Mouse (Mus musculus): Measurements from ENCODE around the gene Fbxl15.

Gene Fbxl15

GRCm38 (mm10) chr19:46308706-46309435 is 19.1 kb upstream of the Fbxl15 start:
- DNase-seq (ENCODE audit: low spot score in 2 of 2) = peak; percentile 73 to 82

DNA sequence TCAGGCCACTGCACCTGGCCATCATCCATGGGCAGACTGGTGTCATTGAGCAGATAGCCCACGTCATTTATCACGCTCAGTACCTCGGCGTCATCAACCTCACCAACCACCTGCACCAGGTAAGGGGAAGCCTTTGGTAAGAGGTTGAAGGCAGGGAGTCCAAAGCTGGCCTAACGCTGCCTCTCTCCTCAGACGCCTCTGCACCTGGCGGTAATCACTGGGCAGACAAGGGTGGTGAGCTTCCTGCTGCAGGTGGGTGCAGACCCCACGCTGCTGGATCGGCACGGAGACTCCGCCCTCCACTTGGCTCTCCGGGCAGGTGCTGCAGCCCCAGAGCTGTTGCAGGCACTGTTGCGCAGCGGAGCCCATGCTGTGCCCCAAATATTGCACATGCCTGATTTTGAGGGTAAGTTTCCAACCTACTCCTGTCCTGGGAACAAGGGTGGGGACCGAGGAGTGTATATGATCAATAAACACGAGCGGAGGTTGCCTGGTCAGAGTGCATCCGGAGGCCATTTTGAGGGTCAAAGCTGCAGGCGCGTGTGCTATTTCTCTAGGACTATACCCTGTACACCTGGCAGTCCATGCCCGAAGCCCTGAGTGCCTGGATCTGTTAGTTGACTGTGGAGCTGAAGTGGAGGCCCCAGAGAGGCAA is 18.2 kb upstream of the Fbxl15 start:
- no peak for DNase-seq (ENCODE audit: low spot score in 2 of 2)

DNA sequence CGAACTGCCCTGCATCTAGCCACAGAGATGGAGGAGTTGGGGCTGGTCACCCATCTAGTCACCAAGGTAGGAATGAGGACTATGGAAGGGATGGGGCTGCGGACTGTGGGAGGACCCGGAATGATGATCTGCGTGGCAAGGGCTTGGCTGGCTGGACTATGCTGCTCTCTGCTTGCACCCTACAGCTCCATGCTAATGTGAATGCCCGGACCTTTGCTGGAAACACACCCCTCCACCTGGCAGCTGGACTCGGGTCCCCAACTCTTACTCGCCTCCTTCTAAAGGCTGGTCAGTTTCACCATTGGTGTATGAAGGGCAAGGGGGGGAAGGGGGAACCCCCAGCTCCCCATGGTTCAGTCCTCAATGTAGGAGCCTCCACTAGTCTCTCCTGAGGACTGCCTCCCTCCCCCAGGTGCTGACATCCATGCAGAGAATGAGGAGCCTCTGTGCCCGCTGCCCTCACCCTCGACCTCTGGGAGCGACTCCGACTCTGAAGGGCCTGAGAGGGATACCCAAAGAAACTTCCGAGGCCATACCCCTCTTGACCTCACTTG is 17.6 kb upstream of the Fbxl15 start:
- DNase-seq (ENCODE audit: low spot score in 2 of 2) = no peak

GRCm38 (mm10) chr19:46311341-46311740 is 16.6 kb upstream of the Fbxl15 start:
- DNase-seq (ENCODE audit: low spot score in 2 of 2) = no peak

GRCm38 (mm10) chr19:46312566-46312965 is 15.4 kb upstream of the Fbxl15 start:
- DNase-seq (ENCODE audit: low spot score in 2 of 2) = peak in 1 of 2 experiments; percentile 2

DNA sequence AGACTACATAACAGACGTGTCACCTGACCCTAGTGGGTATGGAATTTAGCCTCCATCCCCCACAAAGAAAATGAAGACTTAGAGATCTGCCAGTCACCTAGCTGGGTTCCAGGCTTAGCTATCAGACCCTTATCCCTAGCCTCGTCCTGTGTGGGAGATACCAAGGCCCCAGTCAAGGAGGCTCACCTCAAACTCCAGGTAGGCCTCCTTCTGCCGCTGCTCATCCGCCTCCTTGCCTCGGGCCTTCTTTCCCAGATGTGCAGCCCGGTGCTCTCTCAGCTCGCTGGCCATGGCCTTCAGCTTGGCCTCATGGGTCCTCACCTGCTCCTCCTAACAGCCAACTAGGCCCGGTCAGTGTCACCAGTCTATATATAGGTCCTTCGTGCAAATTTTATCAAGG is 14.9 kb upstream of the Fbxl15 start:
- DNase-seq (ENCODE audit: low spot score in 2 of 2) = no peak

GRCm38 (mm10) chr19:46313591-46313990 is 14.4 kb upstream of the Fbxl15 start:
- peak in 1 of 2 experiments; percentile 1 for DNase-seq (ENCODE audit: low spot score in 2 of 2)

DNA sequence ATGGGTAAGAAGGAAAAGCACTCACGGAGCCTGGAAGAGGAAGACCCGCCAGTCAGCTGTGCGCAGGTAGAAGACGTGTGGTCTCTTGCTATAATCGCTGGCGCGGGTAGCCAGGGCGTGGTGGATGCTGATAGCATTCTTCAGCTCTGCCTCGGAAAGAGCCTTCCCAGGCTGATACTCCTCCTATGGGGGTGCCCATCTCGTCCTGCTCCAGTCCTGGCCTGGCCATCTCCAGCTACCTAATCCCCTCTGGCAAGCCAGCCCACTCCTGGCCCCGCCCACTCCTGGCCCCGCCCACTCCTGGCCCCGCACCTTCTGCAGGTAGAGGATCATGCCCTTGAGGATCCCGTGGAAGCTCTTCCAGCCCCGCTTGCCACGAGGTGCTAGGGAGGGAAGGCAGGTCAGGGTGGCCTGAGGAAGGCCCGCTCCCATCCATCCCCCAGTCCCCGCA is 13.8 kb upstream of the Fbxl15 start:
- peak in 1 of 2 experiments; percentile 30 for DNase-seq (ENCODE audit: low spot score in 2 of 2)

DNA sequence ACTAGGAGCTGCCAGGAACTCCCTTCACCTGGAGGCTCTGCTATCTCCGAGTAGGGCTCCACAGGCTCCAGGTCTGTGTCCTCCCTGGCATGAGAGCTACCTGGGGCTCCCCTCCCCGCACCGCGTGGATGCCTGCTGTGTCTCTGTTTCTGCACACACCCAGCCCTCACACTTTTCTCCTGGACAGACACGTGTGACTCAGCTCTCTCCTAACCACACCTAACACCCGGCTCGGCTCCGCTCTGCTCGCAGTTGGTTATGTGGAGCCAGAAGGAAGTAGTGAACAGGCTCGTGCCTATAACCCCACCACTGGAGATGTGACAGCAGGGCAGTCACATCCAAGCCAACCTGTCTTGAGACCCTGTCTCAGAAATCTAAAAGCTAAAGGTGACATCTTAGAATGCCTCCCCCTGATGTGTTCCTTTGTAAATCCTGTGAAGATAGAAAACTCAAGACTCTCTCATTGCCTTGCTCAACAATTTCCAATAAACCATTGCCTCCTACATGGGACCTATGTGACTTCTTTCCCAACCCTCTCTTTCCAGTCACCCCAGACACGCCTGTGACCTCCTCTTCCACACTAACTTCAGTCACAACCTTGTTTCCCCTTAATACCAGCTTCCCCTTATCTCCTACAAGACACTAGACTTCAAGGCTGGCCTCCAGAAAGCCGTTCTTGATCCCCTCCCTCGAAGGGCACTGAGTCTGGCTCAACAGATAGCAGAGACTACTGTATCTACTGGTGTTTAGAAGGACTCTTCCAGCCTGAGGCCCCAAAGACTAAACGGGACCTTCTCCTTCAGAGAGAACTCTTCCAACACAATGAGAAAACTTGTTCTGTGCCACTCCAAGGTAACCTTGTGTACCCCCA is 12.9 kb upstream of the Fbxl15 start:
- DNase-seq (ENCODE audit: low spot score in 2 of 2) = peak; percentile 58 to 63

- peak in 1 of 2 experiments; percentile 1 for DNase-seq (ENCODE audit: low spot score in 2 of 2)
Measured at GRCm38 (mm10) chr19:46315752-46316610, 12.0 kb upstream of the Fbxl15 start.

- peak in 1 of 2 experiments; percentile 5 for DNase-seq (ENCODE audit: low spot score in 2 of 2)
Measured at GRCm38 (mm10) chr19:46316846-46317545, 11.0 kb upstream of the Fbxl15 start.

- DNase-seq (ENCODE audit: low spot score in 2 of 2) = no peak
Measured at GRCm38 (mm10) chr19:46317546-46317885, 10.5 kb upstream of the Fbxl15 start.

DNA sequence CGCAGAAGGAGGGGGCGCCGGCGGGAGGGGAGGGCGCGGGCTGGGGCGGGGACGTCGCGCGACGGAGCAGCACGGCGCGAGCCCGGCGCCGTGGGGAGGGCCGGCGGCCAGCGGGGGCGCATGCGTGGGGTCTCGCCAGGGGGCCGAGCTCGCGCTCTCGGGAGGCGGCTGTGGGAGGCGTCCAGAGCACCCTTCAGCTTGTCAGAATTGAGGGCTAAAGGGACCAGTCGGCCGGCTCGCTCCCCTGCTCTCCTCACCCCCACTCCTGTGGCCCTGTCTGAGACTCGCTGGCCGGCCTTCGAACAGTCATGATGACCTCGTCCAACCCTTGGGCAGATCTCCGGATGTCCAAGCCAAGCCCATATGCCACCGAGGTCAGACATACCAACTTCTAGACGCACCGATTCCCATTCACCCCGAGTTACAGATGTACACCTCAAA is 9.9 kb upstream of the Fbxl15 start:
- DNase-seq (ENCODE audit: low spot score in 2 of 2) = no peak

GRCm38 (mm10) chr19:46318586-46319378 is 9.2 kb upstream of the Fbxl15 start:
- DNase-seq (ENCODE audit: low spot score in 2 of 2) = no peak

DNA sequence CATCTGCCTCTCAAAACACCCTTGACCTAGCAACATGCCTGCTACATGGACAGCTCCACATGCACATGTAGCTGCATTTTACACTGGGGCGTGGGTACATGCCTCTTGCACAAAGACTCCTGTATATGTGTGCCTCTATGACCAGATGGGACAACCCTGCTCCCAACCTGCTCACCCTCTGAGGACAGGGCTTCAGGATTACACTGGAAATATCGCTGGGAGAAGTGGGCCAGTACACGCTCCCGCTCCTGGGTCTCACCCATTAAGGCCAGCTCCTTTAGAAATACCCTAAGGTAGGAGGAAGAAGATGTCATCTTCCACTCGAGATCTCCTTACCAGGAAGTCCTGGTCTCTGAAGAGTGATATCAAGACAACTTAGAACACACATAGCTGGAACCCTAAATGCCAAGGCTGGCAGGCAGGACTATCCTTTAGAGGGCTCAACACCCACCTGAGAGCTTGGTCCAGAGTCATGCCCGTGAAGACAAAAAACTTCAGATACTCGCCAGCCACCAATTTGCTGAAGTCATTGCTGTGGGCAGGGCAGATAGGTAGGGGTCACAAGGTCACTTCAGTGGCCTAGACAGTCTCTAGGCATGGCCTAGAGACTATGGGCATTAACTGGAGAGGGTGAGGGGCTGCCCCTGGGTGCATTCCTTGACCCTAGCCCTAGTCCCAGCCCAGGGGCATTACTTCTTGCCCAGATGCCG is 7.8 kb upstream of the Fbxl15 start:
- no peak for DNase-seq (ENCODE audit: low spot score in 2 of 2)

- DNase-seq (ENCODE audit: low spot score in 2 of 2) = no peak
Measured at GRCm38 (mm10) chr19:46321101-46321943, 6.7 kb upstream of the Fbxl15 start.

GRCm38 (mm10) chr19:46322144-46322995 is 5.6 kb upstream of the Fbxl15 start:
- no peak for DNase-seq (ENCODE audit: low spot score in 2 of 2)
